Mouse (Mus musculus): ENCODE data around the gene Cir1. TPM values are rescaled to one million over a fixed set of nuclear protein-coding genes. Genes with fewer than 3 reads are reported as not detected.

Gene Cir1
- total RNA-seq, 4 experiments from 2014 or later, result 11.8 to 18.4 (median 13.9) TPM

DNA sequence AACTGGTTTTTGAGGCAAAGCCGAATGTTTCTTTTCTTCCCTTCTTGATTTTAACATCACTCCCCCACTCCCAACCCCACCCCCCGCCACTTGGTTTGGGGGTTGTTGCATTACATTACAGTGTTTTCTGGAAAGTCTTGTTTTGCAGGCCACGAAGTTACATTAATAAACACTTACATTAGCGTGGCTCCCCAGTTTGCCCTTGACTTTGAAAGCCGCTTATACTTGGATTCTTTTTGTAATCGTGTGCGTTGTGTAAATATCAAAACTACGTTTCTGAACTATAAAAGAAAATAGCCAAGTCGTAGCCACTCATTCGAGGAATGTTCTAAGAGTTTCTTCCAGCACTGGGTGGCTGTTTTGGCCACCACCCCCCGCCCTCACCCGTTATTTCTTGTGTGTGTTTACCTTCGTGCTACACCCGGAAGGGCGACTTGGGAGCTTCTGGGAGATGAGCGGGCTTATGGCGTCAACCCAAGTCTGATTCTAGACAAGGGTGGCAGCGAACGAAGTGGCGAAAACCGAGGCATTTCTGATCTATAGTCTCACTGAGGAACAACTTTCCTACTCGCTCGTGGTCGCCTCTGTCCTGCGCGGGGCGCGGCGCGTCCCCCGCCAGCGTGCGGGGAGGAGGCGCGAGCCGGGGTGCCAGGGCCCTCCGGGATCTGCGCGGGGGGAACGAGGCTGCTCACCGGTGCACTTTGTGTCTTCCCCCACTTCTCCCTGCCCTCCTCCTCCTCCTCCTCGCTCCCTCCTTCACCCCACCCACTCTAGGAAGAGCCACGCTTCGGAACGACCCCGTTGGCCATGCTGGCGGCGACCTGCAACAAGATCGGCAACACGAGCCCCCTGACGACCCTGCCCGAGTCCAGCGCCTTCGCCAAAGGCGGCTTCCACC, 39.9 kb downstream of the Cir1 start:
- DNase-seq (ENCODE audit: low spot score), result no peak

DNA sequence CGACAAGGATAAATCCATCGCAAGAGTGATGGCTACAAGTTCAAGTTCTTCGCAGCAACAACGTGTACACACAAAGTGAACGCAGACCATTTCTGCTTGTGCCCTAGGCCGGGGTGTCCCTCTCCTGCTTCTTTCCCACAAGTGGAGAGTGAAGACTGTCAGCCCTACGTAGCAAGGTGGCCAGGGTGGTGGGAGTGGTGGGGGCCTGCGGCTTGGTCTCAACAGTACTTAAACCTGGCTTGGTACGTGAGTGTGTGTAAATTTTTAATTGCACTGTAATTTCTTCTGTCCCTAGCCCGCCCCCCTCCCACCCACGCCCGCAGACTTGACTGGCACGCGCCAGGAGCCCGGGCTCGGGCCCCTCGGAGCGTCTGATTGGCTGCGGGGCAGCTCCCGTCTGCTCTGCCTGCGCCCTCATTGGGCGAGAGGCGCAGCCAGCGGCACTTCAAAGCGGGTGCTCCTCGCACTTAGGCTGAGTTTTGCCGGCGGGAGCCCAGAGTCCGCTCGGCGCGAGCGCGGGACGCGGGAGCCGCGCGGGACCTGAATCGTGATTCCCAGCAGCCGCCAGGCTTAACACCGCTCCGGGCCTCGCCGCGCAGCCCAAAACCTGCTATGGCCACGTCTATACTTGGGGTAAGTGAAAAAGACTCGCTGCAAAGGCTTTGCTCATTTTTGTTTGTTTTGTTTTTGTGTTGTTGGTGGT, 40.9 kb downstream of the Cir1 start, which contains the start of gene Sp9:
Sp9 (plus strand) TSS at position 467 of the 703 bp plus-strand sequence.
- no peak for DNase-seq (ENCODE audit: low spot score)

DNA sequence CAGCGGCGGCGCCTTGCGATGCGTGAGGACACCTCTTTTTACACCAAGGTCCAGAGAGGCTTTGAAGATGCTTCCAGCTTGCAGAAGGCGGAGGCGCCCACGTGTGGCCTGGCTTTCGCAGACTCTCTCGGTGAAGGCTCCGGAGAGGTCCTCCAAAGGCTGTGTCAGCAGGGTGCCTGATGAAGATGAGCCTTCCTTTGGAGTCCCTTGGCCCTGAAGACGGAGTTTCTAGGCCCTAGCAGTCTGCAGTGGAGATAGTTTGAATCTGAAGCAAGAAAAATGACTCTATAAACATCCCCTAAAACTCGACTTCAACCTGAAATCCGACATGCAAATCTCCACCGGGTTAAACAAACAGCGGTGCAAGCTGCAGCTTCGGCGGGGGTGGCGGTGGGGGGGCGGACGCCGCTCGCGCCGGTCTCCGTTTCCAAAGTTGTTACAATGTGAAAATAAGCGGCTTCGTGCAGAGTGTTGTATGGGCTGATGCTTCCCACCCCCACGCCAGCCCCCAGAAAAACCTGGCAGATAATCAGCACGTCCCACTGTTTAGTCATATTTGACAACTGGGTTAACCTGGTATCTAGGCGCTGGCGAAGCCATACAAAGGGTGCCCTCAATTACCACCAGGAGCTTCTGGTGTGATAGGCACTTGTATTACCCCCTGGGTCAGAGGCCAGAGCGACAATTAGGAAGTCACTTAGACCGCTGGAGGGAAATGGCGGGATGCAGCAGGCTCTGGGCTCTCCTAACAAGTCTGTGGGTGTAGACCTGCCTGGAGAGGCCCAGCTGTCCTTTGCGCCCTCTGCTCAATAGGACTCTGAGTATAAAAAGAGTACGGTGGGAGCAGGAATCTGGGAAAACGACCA, 41.7 kb downstream of the Cir1 start:
- no peak for DNase-seq (ENCODE audit: low spot score)

DNA sequence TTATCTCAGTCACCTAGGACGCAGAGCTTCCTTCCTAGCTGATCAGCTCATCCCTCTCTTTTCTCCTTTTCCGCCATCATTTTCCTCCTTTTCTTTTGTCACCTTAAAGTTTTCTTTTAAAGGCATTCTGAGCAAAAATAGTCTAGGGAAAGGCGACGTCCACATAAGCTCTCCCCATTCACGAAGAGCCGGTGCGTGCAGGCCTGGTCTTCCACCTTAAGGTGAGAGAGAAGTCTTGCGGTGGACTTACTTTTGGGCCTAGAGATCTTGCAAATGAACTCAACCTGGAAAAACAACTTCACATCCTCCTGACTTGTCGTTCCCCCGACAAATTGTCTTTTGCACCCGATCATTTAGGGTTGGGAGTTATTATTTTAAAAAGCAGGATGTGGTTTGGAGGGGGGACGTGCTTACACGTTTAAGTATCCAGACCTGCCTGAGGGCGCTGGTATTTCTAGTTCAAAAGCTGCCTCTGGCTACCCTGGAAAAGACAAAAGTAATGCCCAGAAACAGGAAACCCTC, 42.4 kb downstream of the Cir1 start:
- DNase-seq (ENCODE audit: low spot score), result no peak

DNA sequence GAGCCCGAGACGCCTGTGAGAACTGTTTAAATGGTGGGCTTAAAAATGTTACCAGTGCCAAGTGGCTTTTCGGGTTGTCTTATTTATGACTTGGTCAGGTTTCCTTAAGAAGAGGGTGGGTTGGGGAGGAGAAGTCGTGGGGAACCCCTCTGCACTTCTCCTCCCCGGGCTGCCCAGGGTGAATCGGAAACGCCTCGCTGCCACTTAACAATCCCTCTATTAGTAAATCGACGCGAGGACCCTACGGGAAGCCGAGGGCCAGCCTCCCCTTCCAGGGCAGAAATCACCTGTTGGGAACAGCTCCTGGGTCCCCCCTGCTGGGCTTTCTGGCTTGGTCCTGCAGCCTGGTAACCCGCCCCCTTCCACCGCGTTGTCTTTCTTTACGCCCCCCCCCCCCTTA, 42.8 kb downstream of the Cir1 start:
- DNase-seq (ENCODE audit: low spot score), result no peak

DNA sequence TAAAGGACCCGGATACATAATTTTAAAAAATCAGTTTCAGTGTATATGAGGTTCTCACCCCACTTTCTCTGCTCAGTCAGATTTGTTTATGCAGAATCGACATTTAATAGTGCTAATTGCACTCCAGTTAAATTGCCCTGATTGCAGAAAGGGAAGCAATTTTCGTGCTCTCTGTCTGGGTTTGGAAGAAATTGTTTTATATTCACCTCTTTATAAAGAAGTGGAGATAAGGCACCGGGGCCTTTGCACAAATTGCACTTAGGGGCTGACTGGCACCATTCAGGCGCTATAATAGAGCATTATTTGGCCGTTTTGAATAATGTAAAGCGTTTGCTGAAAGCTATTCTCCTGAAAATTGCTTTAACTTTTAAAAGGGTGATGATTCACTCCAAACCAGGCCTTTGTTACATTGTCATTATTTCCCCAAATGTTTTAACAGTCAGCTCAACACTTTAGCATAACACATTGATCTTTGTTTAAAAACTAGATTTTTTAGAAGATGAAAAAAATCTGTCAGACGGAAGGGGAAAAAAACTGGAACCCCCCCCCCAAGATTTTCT, 43.6 kb downstream of the Cir1 start:
- DNase-seq (ENCODE audit: low spot score), result no peak

DNA sequence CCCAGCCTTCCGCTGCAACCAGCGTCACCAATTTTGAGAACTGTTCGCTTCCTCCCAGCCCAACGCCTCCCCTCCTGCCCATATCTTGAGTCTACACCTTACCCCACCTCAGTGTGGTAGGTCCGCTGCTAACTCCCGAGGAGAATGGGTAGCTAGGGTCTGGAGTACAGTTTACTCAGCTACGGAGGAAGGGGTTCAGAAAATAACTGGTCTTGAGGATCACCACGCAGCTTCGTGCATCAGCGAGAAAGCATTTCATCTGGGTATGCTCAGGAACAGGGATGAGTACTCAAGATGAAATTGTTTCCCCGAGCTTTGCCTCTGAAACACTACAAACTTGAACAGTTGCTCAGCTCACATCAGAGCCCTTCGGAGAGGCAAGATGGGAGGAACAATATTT, 44.2 kb downstream of the Cir1 start:
- no peak for DNase-seq (ENCODE audit: low spot score)

DNA sequence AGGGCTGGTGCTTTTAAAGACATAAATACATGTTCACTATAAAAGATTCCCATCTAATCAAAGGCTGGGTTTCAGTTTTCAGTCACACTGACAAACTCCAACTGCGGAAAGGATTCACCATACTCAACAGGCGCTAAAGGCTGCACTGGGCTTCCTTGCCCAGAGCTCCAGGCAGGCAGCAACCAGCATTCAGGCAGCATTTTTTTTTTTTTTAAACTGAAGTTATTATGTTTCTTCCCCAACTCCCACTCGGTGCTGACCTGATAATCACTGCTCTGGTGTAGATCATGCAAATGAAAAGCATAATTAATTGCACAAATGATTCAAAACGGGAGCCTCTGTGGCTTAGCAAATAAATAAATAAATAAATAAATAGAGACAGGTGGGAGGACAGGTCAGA, 44.7 kb downstream of the Cir1 start:
- DNase-seq (ENCODE audit: low spot score), result no peak

DNA sequence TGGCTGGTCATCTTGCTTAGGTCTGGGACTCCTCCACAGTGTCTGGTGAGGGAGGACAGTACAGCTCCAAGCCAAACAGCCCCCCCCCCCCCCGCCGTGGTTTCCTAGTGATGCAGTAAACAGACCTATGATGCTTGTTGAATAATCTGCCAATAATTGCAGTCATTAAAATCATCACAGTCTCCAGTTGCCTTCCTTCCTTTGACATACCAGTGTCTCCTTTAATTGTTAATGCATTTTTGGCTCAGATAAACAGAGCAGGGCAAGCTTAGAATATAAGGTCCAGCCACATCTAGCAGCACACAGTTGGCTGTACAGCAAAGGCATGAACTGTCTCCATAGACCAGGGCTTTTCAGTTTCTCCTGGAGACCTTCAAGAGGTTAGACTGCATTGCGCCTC, 45.3 kb downstream of the Cir1 start:
- no peak for DNase-seq (ENCODE audit: low spot score)

DNA sequence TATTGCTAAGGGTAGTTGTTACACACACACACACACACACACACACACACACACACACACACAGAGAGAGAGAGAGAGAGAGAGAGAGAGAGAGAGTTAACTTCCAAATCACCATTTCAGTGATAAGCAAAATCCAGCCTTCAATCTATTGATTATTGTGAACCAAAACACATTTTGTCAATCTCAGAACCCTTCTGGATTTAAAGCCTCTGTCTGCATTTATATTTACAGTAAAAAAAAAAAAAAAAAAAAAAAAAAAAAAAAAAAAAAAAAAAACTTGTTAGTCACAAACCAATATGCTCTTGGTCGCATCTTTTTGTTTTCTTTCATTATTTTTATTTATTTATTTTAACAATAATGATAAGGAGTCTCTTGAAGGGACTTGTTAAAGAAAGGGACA, 45.9 kb downstream of the Cir1 start:
- DNase-seq (ENCODE audit: low spot score), result no peak

DNA sequence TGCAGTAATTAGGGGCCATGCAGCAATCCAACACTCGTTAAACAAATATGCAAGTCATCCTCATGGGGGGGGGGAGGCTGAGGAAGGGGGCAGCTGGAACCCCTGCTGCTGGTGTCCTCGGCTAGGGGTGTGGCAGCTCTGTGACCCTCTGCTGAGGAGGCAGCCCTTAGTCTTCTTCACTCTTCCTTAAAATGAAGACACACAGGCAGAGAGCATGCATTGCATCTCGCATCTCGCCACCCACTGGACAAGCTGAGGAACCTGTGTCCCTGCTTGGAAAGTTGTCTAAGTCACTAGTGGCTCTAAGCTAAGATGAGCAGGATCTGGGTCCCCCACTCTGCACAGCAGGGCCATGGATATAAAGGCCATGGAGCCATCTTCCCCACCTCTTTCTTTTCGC, 46.5 kb downstream of the Cir1 start:
- DNase-seq (ENCODE audit: low spot score), result no peak

DNA sequence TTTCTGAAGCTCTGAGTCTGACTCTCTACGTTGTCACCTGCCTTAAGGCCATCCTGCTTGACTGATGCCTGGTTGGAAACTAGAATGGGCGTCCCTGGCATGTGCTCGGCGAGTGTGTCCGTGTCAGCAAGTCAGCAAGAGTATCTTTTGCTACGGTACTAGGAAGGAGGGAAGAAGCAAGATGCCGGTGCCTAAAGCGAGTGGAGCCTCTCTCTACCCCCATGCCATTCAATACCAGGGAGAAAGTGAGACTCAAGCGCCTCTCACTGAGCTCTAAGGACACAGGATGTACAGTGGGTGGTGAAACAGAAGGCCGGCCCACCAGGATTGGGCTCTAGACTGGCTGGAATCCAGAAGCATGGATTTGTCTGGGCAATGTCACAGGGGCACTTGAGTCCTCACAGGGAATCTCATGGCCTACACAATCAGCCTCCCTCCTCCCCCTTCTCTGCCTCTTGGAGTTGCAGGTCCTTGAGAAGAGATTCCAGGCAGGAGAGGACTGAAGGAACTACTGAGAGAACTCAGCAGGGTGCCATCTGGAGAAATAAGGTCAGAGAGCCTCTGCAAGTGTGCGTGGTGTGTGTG, 47.8 kb downstream of the Cir1 start:
- no peak for DNase-seq (ENCODE audit: low spot score)

DNA sequence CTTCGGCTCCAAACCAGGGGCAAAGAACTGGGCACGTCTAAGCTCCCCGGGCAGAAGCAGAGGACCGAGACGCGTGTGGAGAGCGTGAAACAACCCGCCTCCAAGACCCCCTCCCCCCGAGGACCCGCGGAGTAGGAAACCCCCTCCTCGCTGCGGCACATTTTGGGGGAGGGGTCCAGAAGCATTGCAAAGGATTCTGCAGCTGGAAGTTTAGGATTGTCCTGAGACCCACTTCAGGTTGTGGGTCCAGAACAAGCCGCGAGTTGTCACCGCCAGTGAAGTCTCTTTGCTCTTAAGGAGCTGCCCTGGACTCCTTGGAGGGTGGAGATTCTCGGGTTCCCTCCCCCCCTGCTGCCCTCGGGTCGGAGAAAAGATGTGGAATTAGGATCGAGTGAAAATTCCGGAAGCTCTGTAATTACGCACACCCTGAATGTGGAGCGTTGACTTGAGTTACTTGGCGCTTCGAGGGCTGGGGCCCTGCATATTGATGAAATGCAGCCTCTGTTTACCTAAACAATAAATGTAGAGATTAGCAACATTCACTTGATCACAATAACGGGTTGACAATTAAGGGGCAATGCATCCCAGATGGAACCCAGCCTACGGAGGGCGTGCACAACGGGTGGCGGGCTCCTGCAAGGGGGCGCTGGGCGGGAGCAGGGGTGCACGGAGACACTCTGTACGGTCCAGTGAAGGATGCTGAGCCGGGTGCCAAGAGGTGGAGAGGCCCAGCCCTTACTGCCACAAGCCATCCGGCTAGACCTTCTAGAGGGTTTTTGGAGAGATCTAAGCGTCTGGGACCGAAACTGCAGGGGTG, 48.5 kb downstream of the Cir1 start:
- no peak for DNase-seq (ENCODE audit: low spot score)

DNA sequence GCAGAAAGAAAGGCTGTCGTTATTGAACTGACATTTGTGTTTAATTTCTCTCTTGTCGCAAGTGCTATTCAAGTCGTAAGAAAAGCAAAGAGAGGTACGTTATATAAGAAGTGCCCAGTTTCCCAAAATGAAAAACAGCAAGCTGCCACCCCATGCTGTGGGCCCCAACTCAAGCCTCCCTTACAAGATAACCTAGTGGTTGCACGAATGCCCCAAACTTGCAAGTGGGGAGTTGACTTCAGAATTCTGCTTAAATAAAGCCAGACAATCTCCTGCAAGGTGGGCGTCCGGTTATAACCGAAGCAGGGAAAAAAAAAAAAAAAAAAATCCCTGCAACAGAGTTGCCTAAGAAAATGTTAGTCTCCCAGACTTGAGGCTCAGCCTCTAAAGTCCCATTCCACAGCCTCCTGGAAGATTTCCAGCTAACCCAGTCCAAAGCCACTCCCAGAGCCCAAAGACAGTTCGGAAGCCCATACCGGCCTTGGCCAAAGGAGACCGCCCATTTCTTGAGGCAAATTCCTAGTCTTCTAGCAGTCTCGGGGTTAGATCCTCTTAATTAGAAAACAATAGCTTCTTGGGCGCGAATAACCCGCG, 49.2 kb downstream of the Cir1 start:
- DNase-seq (ENCODE audit: low spot score), result no peak

DNA sequence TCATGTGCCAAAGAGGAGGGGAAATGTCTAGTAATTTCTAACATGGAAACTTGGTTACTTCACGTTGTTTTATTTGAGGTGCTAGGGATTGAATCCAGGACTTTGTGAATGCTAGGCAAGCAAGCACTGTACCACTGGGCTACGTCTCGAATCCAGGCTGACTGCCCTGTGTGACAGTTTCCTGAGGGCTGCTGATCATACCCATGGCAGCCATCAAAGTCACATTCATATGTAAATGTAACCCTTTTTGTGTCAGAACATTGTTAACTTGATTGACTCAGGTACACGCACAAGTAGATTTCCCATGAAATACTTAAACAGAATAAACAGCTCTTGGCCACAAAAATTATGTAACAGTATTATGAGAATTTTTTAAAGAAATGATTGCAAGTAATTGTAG, 63.8 kb downstream of the Cir1 start:
- no peak for DNase-seq (ENCODE audit: low spot score)

DNA sequence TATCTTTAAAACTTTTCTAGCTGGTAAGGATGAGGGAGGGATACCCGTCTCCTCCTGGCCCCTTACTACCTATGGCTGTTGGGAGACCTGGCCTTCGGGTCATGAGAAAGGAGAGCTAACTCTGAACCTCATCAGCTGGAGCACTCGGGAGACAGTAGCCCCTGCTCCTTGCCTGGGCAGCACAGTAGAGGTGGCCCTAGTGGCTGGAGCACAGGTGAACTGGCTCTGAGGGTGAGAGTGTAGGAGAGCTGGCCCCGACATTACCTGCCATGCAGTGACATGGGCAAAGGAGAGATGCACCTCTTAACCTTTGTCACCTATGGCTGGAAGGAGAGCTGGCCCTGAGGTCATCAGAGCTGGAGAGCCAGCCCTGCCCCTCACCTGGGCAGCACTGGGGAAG, 71.2 kb downstream of the Cir1 start:
- DNase-seq (ENCODE audit: low spot score), result no peak
